Mouse (Mus musculus) MN1 (cell line): ENCODE data around the gene 9430015G10Rik.

Source experiments
- DNase-seq: peaks from one replicate; pipeline ENCODE4 v3.0.0-alpha.2; 2016; ENCODE audit warnings: low spot score

9430015G10Rik gene

DNA sequence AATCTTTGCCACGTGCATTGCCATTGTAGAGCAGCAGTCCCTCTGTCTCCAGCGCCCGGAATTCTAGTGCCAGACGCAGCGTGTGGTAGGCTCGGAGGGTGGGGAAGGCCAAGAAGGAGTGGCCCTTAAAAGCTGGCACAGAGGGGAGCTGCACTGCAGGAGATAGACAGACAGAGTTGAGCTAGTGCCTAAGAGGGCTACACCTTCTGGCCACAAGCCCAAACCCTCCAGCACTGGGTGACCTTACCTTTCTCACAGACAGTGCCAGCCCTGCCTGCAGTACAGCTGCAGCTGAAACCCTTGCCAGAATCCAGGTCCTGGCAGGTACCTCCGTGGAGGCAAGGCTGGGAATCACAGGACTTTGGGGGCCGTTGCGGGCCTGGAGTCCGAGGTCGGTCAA, 62.0 kb downstream of the 9430015G10Rik start:
- no peak for DNase-seq
